Mouse (Mus musculus): Measurements from ENCODE around the gene Srrm1.
"Not testable (repeated sequence)": the region's sequence is repeated elsewhere in the genome, so short reads cannot be mapped to it uniquely, and the experiment has no call there.

Srrm1 gene

DNA sequence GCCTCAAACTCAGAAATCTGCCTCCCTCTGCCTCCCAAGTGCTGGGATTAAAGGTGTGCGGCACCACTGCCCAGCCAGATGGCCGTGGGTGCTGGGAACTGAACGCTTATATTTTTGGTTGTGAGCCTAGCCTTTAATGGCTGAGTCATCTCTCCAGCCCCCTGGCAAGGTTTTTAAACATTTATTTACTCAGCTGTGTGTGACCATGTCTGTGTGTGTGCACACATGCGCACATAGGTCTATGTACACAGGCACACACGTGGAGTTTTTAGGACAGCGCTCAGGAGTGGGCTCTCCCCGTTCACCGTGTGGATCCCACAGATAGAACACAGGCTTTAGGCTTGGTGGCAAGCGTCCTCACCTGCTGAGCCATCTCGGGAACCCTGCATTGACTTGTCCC lies 50.9 kb downstream of the Srrm1 start:
- DNase-seq (ENCODE audit: low read depth, low spot score): no peak

DNA sequence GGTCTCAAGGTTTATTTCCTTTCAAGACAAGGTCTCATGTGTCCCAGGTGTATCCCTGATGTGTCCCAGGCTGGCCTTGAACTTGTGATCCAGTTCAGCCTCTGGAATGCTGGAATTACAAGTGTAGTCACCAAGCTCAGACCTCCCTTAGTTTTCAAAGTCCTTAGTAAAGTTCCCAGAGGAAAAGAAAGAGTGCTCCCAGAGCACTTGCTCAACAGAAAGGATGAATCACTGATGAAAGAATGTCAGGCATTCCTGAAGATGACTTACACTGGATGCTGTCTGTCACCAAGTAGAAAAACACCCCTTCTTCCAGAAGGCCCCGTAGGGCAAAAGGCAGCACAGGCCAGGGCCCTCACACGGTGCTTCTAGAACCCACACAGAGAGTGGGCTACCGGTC lies 52.0 kb downstream of the Srrm1 start:
- no peak for DNase-seq (ENCODE audit: low read depth, low spot score)

DNA sequence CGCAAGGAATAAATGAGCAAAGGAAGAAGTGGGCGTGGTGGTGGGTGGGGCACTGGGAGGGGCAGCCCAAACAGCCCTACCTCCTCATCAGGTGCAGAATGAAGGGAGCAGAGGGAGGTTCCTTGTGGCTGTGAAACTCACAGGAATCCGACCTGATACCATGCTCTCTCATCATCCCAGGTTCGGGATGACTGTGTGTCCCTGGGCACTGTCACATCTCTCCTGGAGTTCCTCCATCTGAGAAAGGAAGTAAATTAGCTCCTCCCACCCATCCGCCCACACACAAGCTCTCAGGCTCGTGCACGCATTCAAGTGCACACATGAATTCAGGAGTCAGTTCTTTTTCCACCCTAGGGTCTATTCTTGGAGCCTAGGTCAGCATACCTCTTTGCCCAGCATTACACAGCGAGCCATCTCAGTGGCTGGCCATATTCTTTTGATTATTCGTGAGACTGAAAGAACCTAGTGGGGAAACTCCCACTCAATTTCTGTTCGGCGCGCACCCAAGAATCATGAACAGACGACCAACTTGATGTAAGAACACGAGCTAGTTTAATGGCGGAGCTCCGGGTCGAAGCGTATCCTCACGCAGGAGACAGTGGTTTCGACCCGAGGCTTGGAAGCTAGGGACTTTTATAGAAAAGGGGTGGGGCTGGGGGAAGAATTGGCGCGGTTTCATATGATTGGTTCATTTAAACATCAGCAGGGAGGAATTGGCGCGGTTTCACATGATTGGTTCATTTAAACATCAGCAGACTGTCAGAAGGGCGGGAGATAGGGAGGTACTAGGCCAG lies 52.7 kb downstream of the Srrm1 start:
- no peak for DNase-seq (ENCODE audit: low read depth, low spot score)

DNA sequence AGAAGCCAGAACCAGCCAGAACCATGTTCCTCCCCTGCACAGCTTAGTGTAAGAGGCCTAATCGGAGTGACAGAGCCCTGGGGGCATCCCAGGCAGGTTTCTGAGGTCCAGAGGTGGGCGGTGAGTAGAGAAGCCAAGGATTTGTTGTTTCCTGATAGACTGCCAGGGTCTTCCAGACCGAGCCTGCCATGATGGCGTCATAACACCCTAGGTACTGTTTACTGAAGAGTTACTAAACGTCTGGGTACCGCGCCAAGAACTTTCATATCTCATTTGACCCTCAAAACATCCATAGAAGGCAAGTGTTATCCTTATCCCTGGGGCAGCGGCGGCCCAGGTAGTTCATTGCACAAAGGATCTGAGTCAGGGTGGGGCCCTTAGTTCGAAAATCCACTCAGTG lies 54.4 kb downstream of the Srrm1 start:
- DNase-seq (ENCODE audit: low read depth, low spot score): no peak

DNA sequence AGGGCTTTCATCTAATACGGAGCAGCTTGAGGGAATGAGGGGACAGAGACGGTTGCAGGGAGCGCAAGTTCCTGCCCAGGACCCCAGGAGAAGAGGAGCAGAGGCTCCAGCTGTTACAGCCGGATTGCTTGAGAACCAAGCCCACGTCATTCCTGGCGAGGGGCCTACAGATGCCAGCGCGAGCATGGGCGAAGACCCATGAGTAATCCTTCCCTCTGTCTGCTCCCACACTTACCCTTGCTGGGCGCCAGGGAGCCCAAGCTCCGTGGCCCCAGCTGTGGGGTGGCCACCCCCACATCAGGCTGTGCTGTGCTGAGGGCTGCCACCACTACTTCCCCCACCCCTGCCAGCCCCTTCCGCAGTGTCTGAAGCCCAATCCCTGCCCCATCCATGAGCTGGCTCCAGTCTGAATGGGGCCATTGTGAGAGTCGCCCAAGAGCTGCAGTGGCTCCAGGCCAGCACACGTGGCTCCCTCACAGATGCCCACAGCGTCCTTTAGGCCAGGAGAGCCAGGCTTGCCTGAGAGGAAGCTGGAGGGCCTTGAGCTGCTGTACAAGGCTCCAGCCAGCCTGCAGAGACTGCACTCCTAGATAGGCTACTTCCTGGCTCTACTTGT lies 55.1 kb downstream of the Srrm1 start:
- no peak for DNase-seq (ENCODE audit: low read depth, low spot score)

DNA sequence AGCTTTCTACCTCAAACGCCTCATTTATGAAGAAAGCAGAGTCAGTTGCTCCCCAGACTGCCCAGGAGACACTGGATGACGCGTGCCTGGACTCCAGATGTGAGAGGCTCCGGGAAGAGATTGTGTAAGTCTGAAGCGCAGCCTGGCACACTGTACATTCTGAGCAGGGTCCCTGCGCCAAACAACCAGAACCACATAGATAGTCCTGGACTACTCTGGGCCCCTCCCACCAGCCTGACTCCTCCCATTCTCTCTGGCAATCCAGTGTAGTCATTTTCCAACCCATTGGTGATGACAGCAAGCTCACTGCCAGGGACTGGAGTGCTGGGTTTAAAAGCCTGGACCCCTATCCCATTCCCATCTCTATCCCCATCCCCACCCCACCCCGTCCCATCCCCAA lies 56.0 kb downstream of the Srrm1 start:
- no peak for DNase-seq (ENCODE audit: low read depth, low spot score)

DNA sequence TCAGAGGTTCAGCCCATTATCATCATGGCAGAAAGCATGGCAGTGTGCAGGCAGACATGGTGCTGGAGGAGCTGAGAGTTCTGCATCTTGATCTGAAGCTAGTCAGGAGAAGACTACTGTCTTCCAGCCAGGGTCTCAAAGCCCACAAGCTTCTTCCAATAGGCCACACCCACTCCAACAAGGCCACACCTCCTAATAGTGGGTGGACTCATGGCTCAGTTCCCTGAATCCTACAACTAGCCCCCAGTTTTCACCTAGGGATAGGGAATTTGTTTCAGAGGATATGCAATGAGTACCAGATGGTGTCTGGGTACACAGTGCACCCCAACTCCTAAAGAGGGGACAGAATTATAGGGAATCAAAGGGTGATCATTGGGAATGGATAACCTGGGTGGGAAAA lies 56.6 kb downstream of the Srrm1 start:
- DNase-seq (ENCODE audit: low read depth, low spot score): no peak

DNA sequence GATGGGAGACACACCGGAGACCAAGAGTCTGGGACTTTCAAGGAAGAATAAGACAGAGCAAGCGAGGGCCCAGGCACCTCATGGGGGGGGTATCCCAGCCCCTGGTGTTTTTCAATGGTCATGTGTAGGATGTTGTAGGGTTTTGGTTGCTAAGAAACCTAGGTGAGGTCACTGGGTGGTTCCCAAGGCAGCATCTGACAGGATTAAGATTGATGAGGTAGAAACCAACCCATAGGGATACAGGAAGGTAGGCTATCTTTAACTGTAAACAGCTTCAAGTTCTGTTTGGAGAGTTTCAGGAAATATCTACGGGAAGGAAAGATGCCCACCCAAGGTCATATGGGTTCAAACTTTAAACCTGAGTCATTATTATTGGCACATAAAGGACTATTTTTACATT lies 59.3 kb downstream of the Srrm1 start:
- DNase-seq (ENCODE audit: low read depth, low spot score): no peak

DNA sequence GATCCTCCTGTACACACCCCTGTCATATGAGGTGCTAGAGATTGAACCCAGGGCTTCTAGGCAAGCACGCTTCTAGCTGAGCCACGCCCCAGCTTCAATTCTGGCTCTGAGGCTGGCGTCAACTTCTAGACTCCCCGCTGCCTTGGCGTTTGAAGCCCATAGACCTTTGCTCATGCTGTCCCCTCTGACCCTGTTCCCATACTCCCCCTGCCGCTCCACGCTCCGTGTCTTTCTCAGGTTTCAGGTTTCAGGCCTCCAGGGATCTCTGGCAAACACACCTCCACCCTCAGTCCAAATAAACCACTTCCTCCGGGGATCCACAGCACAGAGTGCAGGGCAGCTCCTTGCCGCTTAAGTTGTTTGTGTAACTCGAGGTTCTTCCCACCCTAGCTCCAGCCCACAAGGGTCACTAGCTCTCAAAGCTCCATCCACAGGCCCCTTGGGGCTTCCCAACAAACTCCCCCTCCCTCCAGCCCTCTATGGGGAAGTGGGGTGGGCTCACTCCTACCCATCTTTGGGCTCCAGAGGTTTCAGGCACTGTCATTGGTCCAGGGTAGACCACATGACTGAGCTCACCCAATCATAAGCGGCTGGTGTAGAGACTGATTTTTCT lies 60.5 kb downstream of the Srrm1 start:
- no peak for DNase-seq (ENCODE audit: low read depth, low spot score)

DNA sequence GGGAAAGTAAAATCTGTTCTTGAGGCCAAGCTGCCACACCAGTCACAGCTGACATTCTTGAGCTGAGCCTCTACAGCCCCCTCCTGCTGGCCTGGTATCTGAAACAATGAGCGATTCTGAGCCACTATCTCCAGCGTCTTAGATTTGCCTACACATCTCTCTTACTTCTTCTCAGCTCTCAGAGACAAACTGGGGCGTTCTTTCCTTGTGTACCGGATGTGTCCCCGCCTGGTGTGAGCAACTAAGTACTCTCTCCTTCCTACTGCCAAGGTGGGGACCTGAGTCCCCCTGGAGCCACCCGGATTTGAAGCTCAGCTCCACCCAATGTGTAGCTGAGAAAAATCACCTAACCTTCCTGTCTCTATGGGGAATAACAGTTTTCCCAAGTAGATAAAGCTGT lies 61.3 kb downstream of the Srrm1 start:
- no peak for DNase-seq (ENCODE audit: low read depth, low spot score)

DNA sequence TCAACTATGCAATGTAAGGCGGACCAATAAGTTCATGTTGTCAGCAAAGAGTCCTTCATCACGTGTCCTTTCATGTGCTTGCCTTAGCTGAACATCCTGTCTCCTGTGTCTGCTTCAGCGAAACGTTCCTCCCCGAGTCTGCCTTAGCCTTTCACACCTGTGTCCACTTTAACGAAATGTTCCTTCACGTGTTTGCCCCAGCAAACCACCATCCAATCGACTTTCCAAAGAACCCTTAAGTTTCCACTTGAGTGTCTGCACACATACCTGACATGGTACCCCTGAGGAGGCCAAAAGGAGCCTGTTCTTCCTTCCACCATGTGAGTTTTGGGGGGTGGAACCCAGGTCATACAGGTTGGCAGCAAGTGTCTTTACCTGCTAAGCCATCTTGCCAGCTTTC lies 61.9 kb downstream of the Srrm1 start:
- DNase-seq (ENCODE audit: low read depth, low spot score): no peak

DNA sequence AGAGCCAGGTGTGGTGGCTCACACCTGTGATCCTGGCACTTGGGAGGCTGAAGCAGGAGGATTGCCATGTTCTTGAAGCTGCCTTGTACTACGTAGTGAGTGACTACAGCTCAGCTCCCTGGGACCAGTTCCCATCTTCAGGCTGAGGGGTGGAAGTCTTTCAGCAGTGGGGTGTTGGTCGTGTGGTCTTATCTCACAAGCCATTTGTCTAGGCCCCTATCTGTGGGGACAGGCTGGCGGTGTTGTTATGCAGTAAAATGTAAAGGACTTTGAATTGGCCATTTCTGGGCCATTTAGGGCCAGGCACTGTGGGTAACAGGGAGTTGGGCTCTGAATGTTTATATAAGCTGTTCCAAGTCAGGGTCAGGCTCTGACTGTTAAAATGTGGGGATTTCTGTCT lies 65.1 kb downstream of the Srrm1 start:
- DNase-seq (ENCODE audit: low read depth, low spot score): no peak

DNA sequence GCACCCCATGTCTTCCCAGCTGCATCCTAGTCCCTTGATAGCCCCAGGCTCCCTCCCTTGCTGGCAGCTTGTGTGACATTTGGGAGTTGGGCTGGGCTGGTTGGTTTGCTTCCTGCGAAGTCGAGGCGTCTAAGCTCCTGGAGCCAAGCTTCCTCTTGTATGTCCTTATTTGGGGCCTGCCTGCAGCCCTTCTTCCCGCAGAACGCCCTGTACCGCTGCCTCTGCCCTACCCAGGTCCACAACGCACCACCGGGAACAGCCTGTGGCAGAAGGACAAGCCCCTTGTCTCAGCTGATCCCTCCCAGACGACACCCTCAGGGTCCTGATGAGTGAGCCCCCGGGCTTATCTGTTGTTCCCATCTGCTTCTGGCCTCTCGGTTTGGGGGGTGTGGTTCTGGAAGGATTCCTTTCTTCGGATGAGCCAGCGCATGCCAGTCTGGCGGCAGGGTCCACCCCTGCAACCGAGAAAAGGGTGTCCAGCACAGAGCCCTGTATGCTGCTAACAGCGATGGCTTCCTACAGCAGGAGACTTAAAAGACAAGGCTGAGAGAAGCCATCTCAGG lies 66.2 kb downstream of the Srrm1 start:
- DNase-seq (ENCODE audit: low read depth, low spot score): no peak

DNA sequence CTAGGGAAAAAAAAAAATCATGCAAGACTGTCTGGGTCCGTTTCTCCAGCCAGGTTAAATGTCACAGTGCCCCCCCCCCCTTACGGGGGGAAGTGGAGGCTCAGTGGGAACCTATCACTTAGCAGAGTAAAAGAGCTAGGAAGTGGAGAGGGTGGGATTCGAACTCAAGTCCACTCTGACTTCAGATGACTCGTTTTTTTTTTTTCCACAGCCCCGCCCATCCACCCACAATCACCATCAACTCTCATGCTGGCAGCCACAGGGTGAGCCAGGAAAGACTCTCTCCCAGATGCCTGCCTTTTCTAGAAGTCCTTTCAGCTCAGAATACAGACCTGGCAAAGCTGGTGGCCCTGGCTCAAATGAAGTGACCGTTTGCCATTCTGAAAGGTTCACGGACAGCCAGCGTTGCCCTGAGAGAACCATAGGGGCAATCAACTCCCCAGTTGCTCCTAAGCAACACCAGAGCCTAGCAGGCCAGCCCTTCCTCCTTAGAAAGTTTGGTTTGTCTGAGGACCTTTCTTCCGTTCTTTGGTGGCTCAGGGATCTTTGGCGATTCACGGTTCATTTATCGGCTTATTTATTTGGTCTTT lies 67.0 kb downstream of the Srrm1 start:
- no peak for DNase-seq (ENCODE audit: low read depth, low spot score)

DNA sequence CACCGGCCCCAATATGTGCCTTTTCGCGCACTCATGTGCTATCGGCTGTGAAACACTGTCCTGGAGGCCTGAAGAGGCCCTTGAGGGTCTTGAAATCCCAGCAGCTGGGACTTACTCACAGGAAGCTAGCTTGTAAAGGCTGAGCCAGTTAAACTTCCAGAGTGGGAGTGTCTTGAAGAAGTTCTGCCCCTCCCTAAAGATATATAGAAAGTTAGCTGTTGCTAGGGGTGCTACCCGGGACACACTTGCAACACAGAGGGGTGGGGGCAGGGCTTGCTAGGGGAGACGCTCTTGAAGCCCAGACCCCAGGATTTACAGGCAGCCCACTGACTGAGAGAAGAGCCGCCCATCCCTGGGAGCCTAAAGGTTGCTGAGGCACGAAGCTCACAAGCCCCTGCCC lies 67.7 kb downstream of the Srrm1 start:
- DNase-seq (ENCODE audit: low read depth, low spot score): no peak

DNA sequence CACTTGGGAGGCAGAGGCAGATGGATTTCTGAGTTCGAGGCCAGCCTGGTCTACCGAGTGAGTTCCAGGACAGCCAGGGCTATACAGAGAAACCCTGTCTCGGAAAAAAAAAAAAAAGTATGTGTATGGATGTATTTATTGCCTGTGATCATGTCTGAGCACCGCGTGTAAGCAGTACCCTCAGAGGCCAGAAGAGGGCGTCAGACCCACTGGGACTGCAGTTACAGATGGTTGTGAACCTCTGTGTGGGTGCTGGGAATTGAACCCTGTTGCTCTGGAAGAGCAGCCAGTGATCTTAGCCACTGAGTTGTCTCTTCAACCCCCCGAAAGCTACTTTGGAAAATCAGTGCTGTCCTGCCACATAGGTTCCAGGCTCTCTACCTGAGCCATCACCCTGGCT lies 69.2 kb downstream of the Srrm1 start:
- DNase-seq (ENCODE audit: low read depth, low spot score): no peak

DNA sequence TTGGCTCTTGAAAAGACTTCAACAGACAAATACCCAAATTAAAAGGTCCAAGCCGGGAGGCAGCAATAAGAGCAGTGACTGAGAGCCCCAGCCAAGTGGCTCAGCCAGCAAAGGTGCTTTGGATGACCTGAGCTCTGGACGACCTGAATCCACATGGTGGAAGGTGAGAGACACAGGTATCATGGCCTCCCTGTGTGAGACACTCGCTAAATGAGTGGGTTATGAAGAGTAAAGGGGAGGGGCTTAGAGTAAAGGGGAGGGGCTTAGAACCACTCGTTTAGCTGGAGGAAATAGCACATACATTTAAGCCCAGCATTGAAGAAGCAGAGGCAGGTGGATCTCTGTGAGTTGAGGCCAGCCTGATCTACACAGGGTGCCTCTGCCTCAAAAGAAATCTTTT lies 69.7 kb downstream of the Srrm1 start:
- no peak for DNase-seq (ENCODE audit: low read depth, low spot score)

DNA sequence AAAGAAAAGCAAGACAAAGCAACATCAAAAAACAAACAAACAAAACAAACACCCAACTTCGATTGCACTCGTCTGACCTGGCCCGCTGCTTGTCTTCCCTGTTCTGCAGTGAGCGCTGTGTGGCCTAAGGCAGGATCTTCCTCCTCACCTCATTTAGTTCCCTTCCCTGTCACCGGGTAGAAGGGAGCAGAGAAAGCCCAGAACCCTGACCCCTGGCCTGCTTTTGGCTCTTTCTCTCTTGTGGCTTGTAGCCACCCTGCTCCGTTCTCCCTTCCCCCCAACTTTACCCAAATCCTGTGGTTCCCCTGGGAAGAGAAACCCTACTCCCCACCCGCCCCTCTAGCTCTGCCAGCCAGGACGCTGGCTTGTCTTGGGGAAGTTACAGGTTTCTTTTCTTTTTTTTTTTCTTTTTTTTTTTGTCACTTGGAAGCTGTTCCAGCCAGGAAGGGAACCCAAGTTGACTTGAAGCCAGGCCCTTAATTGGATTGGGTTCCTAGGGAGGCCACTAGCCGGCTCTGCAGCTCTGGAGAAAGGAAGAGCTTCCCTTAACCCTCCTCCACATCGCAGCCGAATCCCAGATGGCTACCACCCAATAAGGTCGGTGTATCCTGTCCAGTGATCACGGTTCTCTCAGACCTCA lies 70.3 kb downstream of the Srrm1 start:
- DNase-seq (ENCODE audit: low read depth, low spot score): no peak

DNA sequence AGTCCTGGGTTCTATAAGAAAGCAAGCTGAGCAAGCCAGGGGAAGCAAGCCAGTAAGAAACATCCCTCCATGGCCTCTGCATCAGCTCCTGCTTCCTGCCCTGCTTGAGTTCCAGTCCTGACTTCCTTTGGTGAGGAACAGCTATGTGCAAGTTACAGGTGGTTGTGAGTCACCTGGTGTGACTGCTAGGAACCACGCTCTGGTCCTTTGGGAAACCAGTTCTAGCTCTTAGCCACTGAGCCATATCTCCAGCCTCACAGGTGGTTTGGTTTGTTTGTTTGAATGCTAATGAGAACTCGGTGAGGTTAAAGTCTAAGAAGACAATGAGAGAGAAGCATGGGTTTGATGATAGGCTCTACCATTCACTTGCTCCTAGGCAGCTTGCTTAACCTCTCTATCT lies 73.1 kb downstream of the Srrm1 start:
- DNase-seq (ENCODE audit: low read depth, low spot score): not testable (repeated sequence)

DNA sequence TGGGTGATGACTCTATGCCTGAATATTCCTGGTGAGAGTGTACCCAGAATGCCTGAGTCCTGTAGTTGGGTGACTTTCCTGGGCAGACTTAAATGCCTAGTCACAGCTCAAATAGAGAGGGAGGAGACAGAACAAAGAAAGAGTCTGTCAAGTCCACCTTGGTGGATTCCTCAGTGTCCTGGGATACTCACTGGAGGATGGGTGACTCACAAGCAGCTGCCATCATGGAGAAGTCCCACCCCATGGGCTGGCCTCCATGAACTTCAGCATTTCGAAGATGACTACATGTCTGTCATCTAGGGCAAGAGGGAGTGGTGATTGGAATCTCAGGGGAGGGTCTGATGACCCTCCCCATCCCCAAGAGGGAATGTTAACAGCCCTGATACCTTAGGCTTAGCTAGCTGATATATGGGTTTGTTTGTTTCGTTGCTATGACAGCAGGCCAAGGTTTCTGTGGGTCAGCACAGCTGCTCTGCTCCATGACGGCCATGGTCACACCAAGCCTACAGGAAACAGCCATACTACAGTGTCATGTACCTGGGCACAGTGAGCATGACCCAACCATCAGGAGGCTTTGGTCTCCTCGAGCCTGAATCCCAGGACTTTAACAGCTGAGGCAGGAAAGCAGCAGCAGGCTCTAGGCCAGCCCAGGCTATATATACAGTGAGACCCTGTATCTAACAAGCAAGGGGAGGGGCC lies 76.3 kb downstream of the Srrm1 start:
- no peak for DNase-seq (ENCODE audit: low read depth, low spot score)

DNA sequence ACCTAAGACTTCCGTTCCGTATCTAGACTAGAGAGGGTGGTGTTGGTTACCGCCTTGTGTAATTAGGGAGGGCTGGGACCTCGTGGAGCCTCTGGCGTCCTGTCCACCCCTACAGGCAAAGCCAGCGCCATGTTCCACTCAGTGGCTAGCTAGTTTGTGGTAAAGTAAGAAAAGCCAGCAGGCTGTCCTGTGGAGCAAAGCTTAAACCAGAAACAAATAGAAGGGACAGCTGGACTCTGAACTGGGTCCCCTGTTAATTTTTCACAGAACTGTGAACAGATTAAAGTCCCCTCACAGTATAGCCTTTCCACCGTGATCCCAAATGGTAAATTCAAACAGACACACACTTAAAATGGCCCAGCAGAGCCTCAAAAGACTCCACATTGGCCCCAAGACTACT lies 78.4 kb downstream of the Srrm1 start:
- DNase-seq (ENCODE audit: low read depth, low spot score): no peak
